Mouse (Mus musculus) activated CD4-positive, CD25-positive, alpha-beta regulatory T cell, adult 4 months (primary cell): Measurements from ENCODE around the gene R3hdm1. TPM values are rescaled to one million over a fixed set of nuclear protein-coding genes. Genes with fewer than 3 reads are reported as not detected.
A peak's percentile ranks its signal among the peaks of the same experiment; 100 is the strongest.
"Not testable (repeated sequence)": the region's sequence is repeated elsewhere in the genome, so short reads cannot be mapped to it uniquely, and the experiment has no call there.

ENCODE experiments used
- ATAC-seq: one replicate; pipeline ENCODE4 v1.8.0; 2017
- polyA plus RNA-seq, 2 experiments: library from polyadenylated mRNA; unstranded; fragments of 100-300 nt; shearing (Covaris generic); gene quantifications; one replicate each; pipeline ENCODE4 v1.2.1; 2017

Gene R3hdm1
- polyA plus RNA-seq, 2 experiments from 2014 or later: 96.7 to 105 TPM

GRCm38 (mm10) chr1:128141039-128141438 is 37.9 kb downstream of the R3hdm1 start:
- ATAC-seq: no peak

- no peak for ATAC-seq
These were observed 38.6 kb downstream of the R3hdm1 start for GRCm38 (mm10) chr1:128141737-128142136.

GRCm38 (mm10) chr1:128166956-128167355 is 63.9 kb downstream of the R3hdm1 start:
- no peak for ATAC-seq

GRCm38 (mm10) chr1:128170104-128170503 is 67.0 kb downstream of the R3hdm1 start:
- ATAC-seq: no peak

GRCm38 (mm10) chr1:128191426-128191825 is 88.3 kb downstream of the R3hdm1 start:
- no peak for ATAC-seq

GRCm38 (mm10) chr1:128192369-128192768 is 89.3 kb downstream of the R3hdm1 start:
- ATAC-seq: no peak

- ATAC-seq: no peak
These were observed 90.9 kb downstream of the R3hdm1 start for GRCm38 (mm10) chr1:128194011-128194410.

GRCm38 (mm10) chr1:128197353-128197752 is 94.3 kb downstream of the R3hdm1 start:
- ATAC-seq: no peak

- ATAC-seq: no peak
These were observed 110.2 kb downstream of the R3hdm1 start for GRCm38 (mm10) chr1:128213261-128213660.

GRCm38 (mm10) chr1:128221886-128222285 is 118.8 kb downstream of the R3hdm1 start:
- no peak for ATAC-seq

GRCm38 (mm10) chr1:128223304-128223703 is 120.2 kb downstream of the R3hdm1 start:
- ATAC-seq: no peak

GRCm38 (mm10) chr1:128235181-128235580 is 132.1 kb downstream of the R3hdm1 start:
- no peak for ATAC-seq

GRCm38 (mm10) chr1:128243627-128243995 is 140.5 kb downstream of the R3hdm1 start, which contains the start of gene Ubxn4:
Ubxn4 (plus strand) TSS chr1:128243964.
- ATAC-seq: no peak

- ATAC-seq: peak; percentile 94
These were observed 141.1 kb downstream of the R3hdm1 start for GRCm38 (mm10) chr1:128243996-128244726.

GRCm38 (mm10) chr1:128244727-128245355 is 141.7 kb downstream of the R3hdm1 start:
- peak; percentile 30 for ATAC-seq

GRCm38 (mm10) chr1:128267061-128267460 is 164.0 kb downstream of the R3hdm1 start:
- ATAC-seq: not testable (repeated sequence)

- no peak for ATAC-seq
These were observed 167.6 kb downstream of the R3hdm1 start for GRCm38 (mm10) chr1:128270731-128271130.

- no peak for ATAC-seq
These were observed 172.8 kb downstream of the R3hdm1 start for GRCm38 (mm10) chr1:128275908-128276307.

GRCm38 (mm10) chr1:128278563-128278962 is 175.5 kb downstream of the R3hdm1 start:
- ATAC-seq: no peak

- ATAC-seq: no peak
These were observed 178.7 kb downstream of the R3hdm1 start for GRCm38 (mm10) chr1:128281753-128282152.

- no peak for ATAC-seq
These were observed 179.8 kb downstream of the R3hdm1 start for GRCm38 (mm10) chr1:128282924-128283323.

GRCm38 (mm10) chr1:128284157-128284690 is 181.1 kb downstream of the R3hdm1 start:
- ATAC-seq: no peak

- no peak for ATAC-seq
These were observed 182.0 kb downstream of the R3hdm1 start for GRCm38 (mm10) chr1:128285136-128285535.
